Mouse (Mus musculus): ENCODE results near the gene Lbp.

DNA sequence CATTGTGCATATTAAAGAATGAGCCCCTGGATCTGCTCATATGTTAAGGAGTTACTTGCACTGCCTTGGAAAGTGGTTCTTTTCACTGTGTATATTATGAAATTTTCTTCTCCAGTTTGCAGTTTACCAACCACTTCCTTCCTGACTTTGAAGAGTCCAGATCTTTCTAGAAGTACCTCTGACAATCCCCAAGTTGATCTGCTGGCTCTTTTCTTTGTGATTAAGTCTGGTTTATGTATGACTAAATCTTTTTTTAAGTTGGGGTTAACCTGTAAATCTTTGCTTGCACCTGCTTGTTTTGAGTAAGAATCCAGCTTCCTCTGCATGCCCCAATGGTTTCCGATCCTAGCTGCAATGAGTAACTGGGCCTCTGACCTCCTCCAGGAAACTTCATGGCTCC is 6.8 kb downstream of the Lbp start:
- TF ChIP-seq CTCF (IDR thresholded peaks at IDR 0.05; ENCODE audit: low read depth, low read length) (no peak), POLR2AphosphoS5 (IDR thresholded peaks at IDR 0.05; ENCODE audit: insufficient replicate concordance, low read depth, low read length) (no peak), TAL1 (conservative IDR thresholded peaks at IDR 0.05; ENCODE audit: low read depth, low read length) (no peak), GATA1 (IDR thresholded peaks at IDR 0.05; ENCODE audit: borderline replicate concordance, low read length) (no peak), GATA2 (IDR thresholded peaks at IDR 0.05; ENCODE audit: borderline replicate concordance, low read depth, low read length) (no peak)
